In genomic region chr19:11533421-11533820, GRCm38 (mm10) we compare ENCODE assay signal across 33 mouse cellular contexts. TPM values are rescaled to one million over a fixed set of nuclear protein-coding genes. Genes with fewer than 3 reads are reported as not detected.
DNase-seq lines count a peak whose midpoint lies in the region; ATAC-seq and TF ChIP-seq lines count a peak whose summit lies in the region.
"Had no signal": no experiment of that assay in that cellular context is flagged by ENCODE, and none has a peak within 500 bp of the region (broad histone marks: within the 10 kb centered on the region; RNA-seq: fewer than 3 reads in every experiment).

No protein-coding gene starts in this region.

- ATAC-seq in hematopoietic stem cell, adult 5-6 weeks (replicated peaks in 1 of 2; ENCODE audit: insufficient read depth in 1 of 2, low FRiP score in 2 of 2, low TSS enrichment in 1 of 2, low read depth in 1 of 2, poor library complexity in 2 of 2, severe bottlenecking in 2 of 2), result peak; percentile 37 to 58
- 0 out of 2 replicates have a peak, but pooled peaks have one; percentile 47 for ATAC-seq in monocyte, adult 5-6 weeks (replicated peaks; ENCODE audit: insufficient number of reproducible peaks, low FRiP score, low TSS enrichment, poor library complexity, severe bottlenecking)
- ATAC-seq in erythroid progenitor cell, adult 5-6 weeks (replicated peaks; ENCODE audit: low FRiP score, poor library complexity, severe bottlenecking), result no peak
- ATAC-seq: forebrain, embryonic 15.5 days; midbrain, embryonic 16.5 days had no signal

- H3K9me3 ChIP-seq in heart, embryonic 10.5 days, result no peaks in the 10 kb centered on the region
- H3K9me3 ChIP-seq: embryonic facial prominence, embryonic 12.5 days; forebrain, embryonic 10.5 days; forebrain, embryonic 15.5 days had no signal

- H3K27me3 ChIP-seq in heart, embryonic 10.5 days (ENCODE audit: insufficient read depth, poor library complexity, severe bottlenecking), result no peaks in the 10 kb centered on the region
- H3K27me3 ChIP-seq: embryonic facial prominence, embryonic 12.5 days; forebrain, embryonic 15.5 days had no signal

- H3K27ac ChIP-seq in layer of hippocampus, adult 2 months, result peak overlapping the region; percentile 37; the same call in 1 of the 2 replicates
- H3K27ac ChIP-seq in heart, embryonic 10.5 days, result no peak overlapping the region
- H3K27ac ChIP-seq: embryonic facial prominence, embryonic 12.5 days; forebrain, embryonic 10.5 days; forebrain, embryonic 15.5 days; hindbrain, embryonic 14.5 days; liver, embryonic 14.5 days had no signal

- H3K4me3 ChIP-seq in layer of hippocampus, adult 2 months, result no peak overlapping the region
- H3K4me3 ChIP-seq in heart, embryonic 10.5 days, result no peak overlapping the region
- H3K4me3 ChIP-seq: embryonic facial prominence, embryonic 12.5 days; forebrain, embryonic 10.5 days; forebrain, embryonic 15.5 days had no signal

- H3K36me3 ChIP-seq in heart, embryonic 10.5 days, result no peaks in the 10 kb centered on the region
- H3K36me3 ChIP-seq: embryonic facial prominence, embryonic 12.5 days; forebrain, embryonic 10.5 days; forebrain, embryonic 15.5 days had no signal

- 79% methylated on average over 1 of the region's 1 CpGs for WGBS in heart, embryonic 10.5 days

- no peak for TF ChIP-seq CTCF in layer of hippocampus, adult 2 months (conservative IDR thresholded peaks at IDR 0.05)

- peaks cover 3% of the 10 kb centered on the region; the same call in 1 of the 2 replicates for H3K4me1 ChIP-seq in heart, embryonic 10.5 days
- H3K4me1 ChIP-seq: embryonic facial prominence, embryonic 12.5 days; forebrain, embryonic 15.5 days had no signal

- DNase-seq in layer of hippocampus, adult 2 months (ENCODE audit: low spot score in 2 of 2), result no peak
- DNase-seq in layer of hippocampus, postnatal 10 days (ENCODE audit: low spot score in 2 of 2), result no peak
- no peak for DNase-seq in heart, embryonic 10.5 days (ENCODE audit: low spot score)
- no peak for DNase-seq in c-Kit-positive CD71-positive TER-119-positive erythroid progenitor cells, embryonic 14.5 days (ENCODE audit: low spot score)
- DNase-seq: adrenal gland, adult 2 months; adrenal gland, postnatal 36 days; cerebellum, adult 9-10 months; cerebellum, postnatal 36 days; embryo, embryonic 11 days; kidney, adult 11 months; kidney, postnatal 36 days; liver; lung, adult 2 months; right cerebral cortex, postnatal 25 days; thymus, postnatal 14 days had no signal

RNA-seq across cellular contexts. Expression of gene Ms4a4d, which starts 3.2 kb away (rescaled TPM):
- total RNA-seq in layer of hippocampus, adult 2 months (2021), result not detected
- not detected for total RNA-seq in layer of hippocampus, postnatal 10 days (2021)
- 0.25 TPM in 1 of 2 replicates, not detected in the other for total RNA-seq in hematopoietic stem cell, adult 5-6 weeks (2017)
- not detected in 3 replicates for total RNA-seq in monocyte, adult 5-6 weeks (2017)
- polyA plus RNA-seq in heart, embryonic 10.5 days (2016; fragmentation: Nextera tagmentation; extraction: Ambion mirVana), result 1.0 and 1.1 TPM in 2 replicates
- 3.2 and 4.2 TPM in 2 replicates for total RNA-seq in erythroid progenitor cell, adult 5-6 weeks (2015; ENCODE audit: low replicate concordance)
- 1.3 TPM in 1 of 2 replicates, not detected in the other for total RNA-seq in erythroid progenitor cell, adult 5-6 weeks (2017; ENCODE audit: low replicate concordance)
- total RNA-seq: left cerebral cortex, postnatal 14 days had no signal
- polyA plus RNA-seq: forebrain, embryonic 15.5 days; frontal cortex, adult 2 months; hindbrain, embryonic 14.5 days; midbrain, embryonic 16.5 days had no signal

RNA-seq across cellular contexts. Expression of gene Ms4a6b, which starts 17.1 kb away (rescaled TPM):
- total RNA-seq in layer of hippocampus, adult 2 months (2021), result 1 to 10 TPM; 1.2 to 1.4 TPM
- 1 to 10 TPM; 1.2 to 2.1 TPM for total RNA-seq in layer of hippocampus, postnatal 10 days (2021)
- 15.9 and 39.4 TPM in 2 replicates for total RNA-seq in hematopoietic stem cell, adult 5-6 weeks (2017)
- 127 to 138 TPM (median 132 TPM) in 3 replicates for total RNA-seq in monocyte, adult 5-6 weeks (2017)
- 0.18 and 0.72 TPM in 2 replicates for polyA plus RNA-seq in heart, embryonic 10.5 days (2016; fragmentation: Nextera tagmentation; extraction: Ambion mirVana)
- total RNA-seq in erythroid progenitor cell, adult 5-6 weeks (2015; ENCODE audit: low replicate concordance), result 15.1 and 22.2 TPM in 2 replicates
- total RNA-seq in erythroid progenitor cell, adult 5-6 weeks (2017; ENCODE audit: low replicate concordance), result 5.4 and 12.9 TPM in 2 replicates

RNA-seq across cellular contexts. Expression of gene Gm8369, which starts 47.7 kb away (rescaled TPM):
- total RNA-seq in layer of hippocampus, adult 2 months (2021), result under 1 TPM; 0.36 to 0.83 TPM
- 1 to 10 TPM; 1.1 to 1.4 TPM for total RNA-seq in layer of hippocampus, postnatal 10 days (2021)
- 0.69 and 11.6 TPM in 2 replicates for total RNA-seq in hematopoietic stem cell, adult 5-6 weeks (2017)
- total RNA-seq in monocyte, adult 5-6 weeks (2017), result 50.1 to 131 TPM (median 127 TPM) in 3 replicates
- not detected in 2 replicates for polyA plus RNA-seq in heart, embryonic 10.5 days (2016; fragmentation: Nextera tagmentation; extraction: Ambion mirVana)
- total RNA-seq in erythroid progenitor cell, adult 5-6 weeks (2015; ENCODE audit: low replicate concordance), result 13.7 and 24.7 TPM in 2 replicates
- 8.3 and 21.9 TPM in 2 replicates for total RNA-seq in erythroid progenitor cell, adult 5-6 weeks (2017; ENCODE audit: low replicate concordance)
- total RNA-seq: adrenal gland, adult 2 months; gastrocnemius, adult 18-20 months had no signal
- polyA plus RNA-seq: adrenal gland, adult 2 months; embryonic facial prominence, embryonic 12.5 days; forebrain, embryonic 10.5 days; forebrain, embryonic 15.5 days; heart, embryonic 11.5 days; heart, embryonic 16.5 days; hindbrain, embryonic 14.5 days; kidney, embryonic 14.5 days; limb, embryonic 11.5 days; midbrain, embryonic 11.5 days; midbrain, embryonic 16.5 days; neural tube, embryonic 14.5 days had no signal
